Mouse (Mus musculus) brain, embryonic 14.5 days (tissue): Measurements from ENCODE around the gene Clmn.

Source experiments
- CTCF ChIP-seq: fragments of 200-500 bp; IDR thresholded peaks from 2 replicates; pipeline ENCODE4 v1.5.1; 2012; ENCODE audit warnings: inconsistent platforms, mild to moderate bottlenecking, moderate library complexity, borderline replicate concordance; ENCODE audit not compliant: insufficient read depth, insufficient read length; ENCODE audit errors: extremely low read depth
- POLR2A ChIP-seq: fragments of 200-500 bp; IDR thresholded peaks from 2 replicates; pipeline ENCODE4 v1.6.1; 2012; ENCODE audit warnings: mild to moderate bottlenecking, inconsistent platforms, borderline replicate concordance; ENCODE audit not compliant: poor library complexity, insufficient read depth, insufficient read length, severe bottlenecking; ENCODE audit errors: extremely low read depth

DNA sequence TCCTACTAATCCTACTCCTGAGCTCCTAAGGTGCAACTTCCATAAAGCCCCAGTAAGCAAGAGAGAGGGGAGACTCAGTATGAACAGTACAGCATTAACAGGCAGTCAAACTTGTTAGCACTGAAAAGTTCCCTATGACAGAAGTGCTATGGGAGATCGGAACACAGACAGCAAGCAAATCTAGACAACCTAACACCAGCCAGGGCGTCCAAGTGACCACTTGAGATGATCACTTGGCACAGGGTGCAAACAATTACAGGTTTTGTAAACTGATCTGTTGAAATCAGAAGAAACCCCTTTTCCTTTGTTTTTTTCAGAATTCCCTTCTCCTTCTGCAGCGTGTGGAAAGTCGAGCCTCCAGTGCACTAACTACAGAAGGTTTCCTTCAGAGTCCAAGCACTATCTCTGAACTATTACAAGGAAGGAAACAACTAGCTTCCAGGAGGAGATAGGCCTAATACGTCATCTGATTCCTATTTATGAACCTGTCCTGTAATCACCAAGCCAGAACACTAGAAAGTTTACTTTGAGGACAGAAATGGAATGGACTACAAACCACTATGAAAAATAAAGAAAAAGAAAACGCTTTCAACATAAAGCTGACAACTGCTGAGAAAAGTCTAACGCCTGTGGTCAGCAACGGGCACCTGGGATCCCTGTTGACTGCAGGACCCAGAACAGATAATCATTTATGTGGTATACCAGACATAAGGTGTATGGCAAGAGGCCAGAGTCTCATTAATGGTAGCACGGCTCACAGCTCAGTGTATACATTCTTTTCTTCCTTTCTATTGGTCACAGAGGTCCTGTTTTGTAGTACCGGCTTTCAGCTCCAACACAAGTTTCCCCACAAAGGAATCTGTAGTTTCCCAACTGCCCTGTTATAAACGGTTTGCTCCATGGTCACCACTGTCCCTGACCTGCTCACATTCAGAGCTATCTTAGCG, 123.8 kb downstream of the Clmn start:
- TF ChIP-seq CTCF, result no peak
- TF ChIP-seq POLR2A, result no peak
